Comparison of ENCODE assay signal across 8 mouse cellular contexts in the genomic region with DNA sequence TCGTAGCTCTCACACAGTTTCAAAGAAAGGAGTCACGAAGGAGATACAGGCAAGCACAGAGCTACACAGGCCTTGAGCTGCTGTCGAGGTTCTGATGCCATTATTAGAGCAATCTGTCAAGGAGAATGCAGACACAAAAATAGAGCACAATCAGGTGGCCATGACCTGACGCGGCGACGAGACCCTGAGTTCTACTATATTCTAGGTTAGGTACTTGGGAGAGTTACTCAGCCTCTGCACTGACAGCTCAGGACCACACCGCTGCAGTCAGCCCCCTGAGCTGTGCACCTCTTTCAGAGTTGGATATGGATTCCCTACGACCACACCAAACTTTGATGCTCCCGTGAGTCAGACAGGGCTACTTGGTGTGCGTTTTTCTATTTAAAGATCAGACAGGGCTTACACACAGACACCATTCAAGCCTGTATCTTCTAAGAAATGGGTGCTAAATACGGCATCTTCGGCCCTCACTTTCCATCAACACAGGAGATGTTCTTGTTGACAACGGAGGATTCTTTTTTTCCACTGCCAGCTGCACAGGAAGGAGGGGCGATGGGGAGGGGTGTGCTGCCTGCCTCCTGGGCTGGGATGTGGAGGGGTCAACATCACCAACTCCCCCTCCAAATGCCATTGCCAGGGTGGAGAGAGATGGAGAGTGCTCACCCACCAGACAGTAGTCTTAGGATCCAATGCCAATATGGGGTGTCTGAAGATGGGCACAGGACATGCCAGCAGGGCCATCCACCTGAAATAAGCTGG.
DNase-seq lines count a peak whose midpoint lies in the region; ATAC-seq and TF ChIP-seq lines count a peak whose summit lies in the region.

No protein-coding gene starts in this region.

- H3K4me2 ChIP-seq in hindbrain, embryonic 12.5 days (replicated peaks), result peak overlapping the region; percentile 51
- peak overlapping the region; percentile 56 for H3K4me2 ChIP-seq in neural tube, embryonic 13.5 days
- no peak overlapping the region for H3K4me2 ChIP-seq in liver, postnatal 0 days (ENCODE audit: low read depth, low read length)

- H3K9ac ChIP-seq in hindbrain, embryonic 12.5 days, result peak overlapping the region; percentile 46
- peak overlapping the region; percentile 67 for H3K9ac ChIP-seq in neural tube, embryonic 13.5 days
- H3K9ac ChIP-seq in liver, postnatal 0 days (replicated peaks), result no peak overlapping the region

- H3K27ac ChIP-seq in heart, embryonic 10.5 days, result peak overlapping the region; percentile 87
- H3K27ac ChIP-seq in hindbrain, embryonic 12.5 days, result peak overlapping the region; percentile 77
- H3K27ac ChIP-seq in neural tube, embryonic 13.5 days (replicated peaks), result peak overlapping the region; percentile 87
- no peak overlapping the region for H3K27ac ChIP-seq in liver, postnatal 0 days (ENCODE audit: low read depth)

- peak overlapping the region; percentile 34 for H3K4me3 ChIP-seq in heart, embryonic 10.5 days
- H3K4me3 ChIP-seq in hindbrain, embryonic 12.5 days, result peak overlapping the region; percentile 21; the same call in 1 of the 2 replicates
- H3K4me3 ChIP-seq in neural tube, embryonic 13.5 days, result peak overlapping the region; percentile 28
- no peak overlapping the region for H3K4me3 ChIP-seq in liver, postnatal 0 days (ENCODE audit: low read depth, low read length)

- intact Hi-C loops in heart, postnatal 25 days (cut with DNase I), result no loop called here

- ATAC-seq in hindbrain, embryonic 12.5 days (ENCODE audit: low FRiP score), result no peak
- ATAC-seq in neural tube, embryonic 13.5 days (ENCODE audit: low read depth), result no peak
- ATAC-seq in liver, postnatal 0 days, result no peak

- H3K9me3 ChIP-seq in heart, embryonic 10.5 days, result no peaks in the 10 kb centered on the region
- H3K9me3 ChIP-seq in hindbrain, embryonic 12.5 days (replicated peaks), result no peaks in the 10 kb centered on the region
- H3K9me3 ChIP-seq in neural tube, embryonic 13.5 days, result no peaks in the 10 kb centered on the region
- no peaks in the 10 kb centered on the region for H3K9me3 ChIP-seq in liver, postnatal 0 days (ENCODE audit: low read length)

- H3K36me3 ChIP-seq in heart, embryonic 10.5 days, result no peaks in the 10 kb centered on the region; the same call in 1 of the 2 replicates
- H3K36me3 ChIP-seq in hindbrain, embryonic 12.5 days, result no peaks in the 10 kb centered on the region
- no peaks in the 10 kb centered on the region for H3K36me3 ChIP-seq in neural tube, embryonic 13.5 days
- no peaks in the 10 kb centered on the region for H3K36me3 ChIP-seq in liver, postnatal 0 days (replicated peaks; ENCODE audit: insufficient read depth, low read length)

- 37% methylated on average over 15 of the region's 15 CpGs for WGBS in heart, embryonic 10.5 days
- 54% methylated on average over 15 of the region's 15 CpGs for WGBS in hindbrain, embryonic 12.5 days
- 56% methylated on average over 15 of the region's 15 CpGs for WGBS in neural tube, embryonic 13.5 days
- 78% methylated on average over 15 of the region's 15 CpGs for WGBS in liver, postnatal 0 days (ENCODE audit: insufficient replicate concordance)

- no peak for TF ChIP-seq EP300 in liver, postnatal 0 days (IDR thresholded peaks at IDR 0.05; ENCODE audit: low read depth)

- no peak for DNase-seq in heart, embryonic 10.5 days (ENCODE audit: low spot score)
- no peak for DNase-seq in heart, postnatal 25 days (ENCODE audit: low spot score)
- DNase-seq in brain, adult 2 months (ENCODE audit: low read depth, low spot score), result peak; percentile 49
- DNase-seq in liver, postnatal 0 days, result no peak
- no peak for DNase-seq in spleen, adult 12 weeks (ENCODE audit: low spot score)
- no peak for DNase-seq in frontal cortex, postnatal 36 days (ENCODE audit: low spot score in 2 of 2)

- H3K27me3 ChIP-seq in heart, embryonic 10.5 days (ENCODE audit: insufficient read depth, poor library complexity, severe bottlenecking), result no peaks in the 10 kb centered on the region
- H3K27me3 ChIP-seq in hindbrain, embryonic 12.5 days, result no peaks in the 10 kb centered on the region
- H3K27me3 ChIP-seq in neural tube, embryonic 13.5 days, result no peaks in the 10 kb centered on the region
- H3K27me3 ChIP-seq in liver, postnatal 0 days (ENCODE audit: insufficient read depth, low read length), result no peaks in the 10 kb centered on the region

- H3K4me1 ChIP-seq in heart, embryonic 10.5 days, result peaks cover 74% of the 10 kb centered on the region
- peaks cover 44% of the 10 kb centered on the region for H3K4me1 ChIP-seq in hindbrain, embryonic 12.5 days
- peaks cover 61% of the 10 kb centered on the region for H3K4me1 ChIP-seq in neural tube, embryonic 13.5 days (replicated peaks)
- peaks cover 31% of the 10 kb centered on the region for H3K4me1 ChIP-seq in liver, postnatal 0 days (ENCODE audit: insufficient read depth)

- TF ChIP-seq CTCF in liver, postnatal 0 days (IDR thresholded peaks at IDR 0.05; ENCODE audit: low read depth), result no peak
